Mouse (Mus musculus): ENCODE results near the gene Dnah6.

DNA sequence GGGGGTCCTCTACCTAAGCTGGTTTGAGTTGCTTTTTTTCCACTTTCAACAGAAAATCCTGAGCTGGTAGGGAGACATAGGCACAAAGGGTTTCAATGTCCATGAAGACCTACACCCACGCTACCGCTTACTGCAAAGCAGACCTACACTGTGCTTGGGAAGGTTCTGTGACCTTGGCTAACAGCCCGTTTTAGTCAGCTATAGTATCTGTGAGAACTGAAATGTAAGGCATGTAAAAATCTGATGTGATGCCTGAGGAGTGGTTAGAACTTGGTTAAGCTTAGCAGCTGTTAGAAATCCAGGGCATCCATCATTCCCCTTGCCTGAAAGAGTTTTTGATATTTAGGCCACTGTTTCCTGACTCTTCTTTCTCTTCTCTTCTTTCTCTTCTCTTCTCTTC lies 46.3 kb downstream of the Dnah6 start:
- TF ChIP-seq CTCF (IDR thresholded peaks at IDR 0.05; ENCODE audit: borderline replicate concordance, extremely low read depth, insufficient read depth, insufficient read length) (no peak), POLR2A (IDR thresholded peaks at IDR 0.05; ENCODE audit: borderline replicate concordance, extremely low read depth, insufficient read depth, insufficient read length, poor library complexity, severe bottlenecking) (no peak)
